Mouse (Mus musculus) right cerebral cortex, postnatal 10 days (tissue): Measurements from ENCODE around the gene Ppm1m.

Experiments used
- DNase-seq, 2 experiments: peaks; one replicate each; pipeline ENCODE4 v3.0.0; 2021; ENCODE audit warnings: low spot score in 2 of 2

Gene Ppm1m

DNA sequence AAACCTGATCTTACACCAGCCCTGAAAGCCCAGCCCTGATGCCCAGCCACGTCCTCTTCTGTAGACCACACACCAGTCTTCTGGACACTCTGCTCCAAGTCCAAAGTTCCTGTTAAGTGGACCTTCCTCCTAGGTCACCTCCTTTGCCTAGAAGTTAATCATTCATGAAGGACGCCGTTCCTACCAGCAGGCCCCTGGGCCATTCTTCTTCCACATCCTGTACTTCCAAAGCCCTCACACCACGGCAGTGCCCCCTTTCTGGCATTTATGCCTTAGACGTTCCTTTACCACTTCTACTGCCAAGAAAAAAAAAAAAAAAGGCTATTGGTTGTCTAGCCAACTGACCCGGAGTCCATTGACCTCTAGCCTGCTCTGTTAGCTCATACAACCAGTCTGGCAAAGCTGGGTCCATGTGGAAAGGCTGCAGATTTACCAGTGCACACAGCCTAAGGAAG, 41.5 kb downstream of the Ppm1m start, which contains the start of gene Glyctk:
Gene Glyctk (minus strand): TSS at position 102 of the 455 bp plus-strand sequence.
- DNase-seq = no peak

DNA sequence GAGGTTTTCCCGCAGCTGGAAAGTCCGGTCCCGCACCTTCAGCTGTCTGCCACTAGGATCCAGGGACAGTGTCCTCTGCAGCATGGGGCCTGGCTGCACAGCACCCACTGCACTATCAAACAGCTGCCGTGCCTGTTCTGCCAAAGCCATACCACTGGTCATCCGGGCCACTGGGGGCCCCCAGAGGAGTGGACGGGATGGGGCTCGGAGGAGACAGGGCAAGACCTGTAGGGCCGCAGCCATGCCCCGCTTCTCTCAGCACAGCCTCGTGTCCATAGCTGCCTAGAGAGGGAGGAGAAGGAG, 42.0 kb downstream of the Ppm1m start:
- no peak for DNase-seq

DNA sequence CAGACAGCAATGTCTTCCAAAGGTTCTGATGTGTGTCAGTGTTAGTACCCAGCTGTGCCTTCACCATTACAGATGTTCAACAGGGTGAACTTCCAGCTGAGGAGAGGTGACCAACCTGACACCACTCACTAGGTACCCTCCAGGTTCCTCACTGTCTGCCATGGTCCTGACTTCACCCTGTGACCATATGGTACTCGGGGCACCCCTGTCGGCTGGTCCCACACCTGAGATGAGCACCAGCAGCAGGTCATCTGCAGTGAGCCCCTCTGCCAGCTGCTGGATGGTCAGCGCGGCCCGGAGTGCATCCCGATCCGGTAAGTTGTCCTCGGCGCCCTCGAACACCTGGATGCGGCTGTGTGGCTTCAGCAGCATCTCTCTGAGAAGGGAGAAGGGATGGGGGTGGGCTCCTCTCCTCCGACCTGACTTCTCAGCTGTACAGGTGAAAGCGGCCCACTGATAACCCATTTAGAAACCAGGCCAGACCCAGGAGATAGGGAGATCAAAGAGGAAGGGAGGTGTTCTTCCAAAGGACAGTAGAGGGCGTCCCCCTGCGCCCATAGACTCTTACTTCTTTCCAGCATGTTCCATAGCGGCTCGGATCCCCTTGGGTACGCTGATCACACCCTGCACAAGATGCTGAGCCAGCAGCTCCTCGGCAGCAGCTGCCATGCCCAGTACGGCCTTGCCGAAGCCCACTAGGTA, 42.5 kb downstream of the Ppm1m start:
- no peak for DNase-seq

DNA sequence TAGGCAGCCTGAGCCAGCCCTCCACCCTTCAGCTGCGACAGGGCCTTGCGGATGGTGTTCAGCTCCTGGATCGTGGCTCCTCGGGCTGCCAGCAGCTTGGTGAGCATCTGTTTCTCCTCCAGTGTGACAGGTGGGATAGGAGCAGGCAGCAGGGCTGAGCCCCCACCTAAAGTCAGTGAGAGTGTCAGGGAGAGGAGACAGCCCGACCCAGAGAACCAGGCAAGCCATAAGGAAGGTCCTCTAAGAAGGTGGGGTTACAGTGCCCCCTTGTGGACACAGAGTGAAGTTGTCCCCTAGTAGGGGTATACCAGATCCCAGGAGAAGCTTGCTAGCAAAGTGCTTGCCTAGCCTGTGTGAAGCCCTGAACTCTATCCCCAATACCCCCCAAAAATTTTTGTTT, 43.1 kb downstream of the Ppm1m start:
- DNase-seq = peak; percentile 76 to 82

DNA sequence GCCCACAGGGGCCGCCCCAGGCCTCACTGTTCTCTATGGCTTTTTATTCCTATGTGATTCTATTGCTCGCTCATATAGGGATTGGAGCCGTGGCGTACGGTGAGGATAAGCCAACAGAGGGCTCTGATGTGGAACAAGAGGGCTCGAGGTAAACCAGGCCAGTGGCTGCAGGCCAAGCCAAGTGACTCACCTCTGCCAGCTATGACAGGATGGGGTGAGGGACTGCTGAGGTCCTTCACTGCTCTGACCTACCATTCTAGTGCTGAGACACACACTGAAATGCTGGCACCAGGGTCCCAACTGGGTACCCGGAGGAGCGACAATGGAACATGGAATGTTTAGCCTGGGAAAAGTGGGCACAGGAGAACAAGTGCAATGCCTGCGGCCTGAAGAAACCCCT, 45.4 kb downstream of the Ppm1m start:
- no peak for DNase-seq

DNA sequence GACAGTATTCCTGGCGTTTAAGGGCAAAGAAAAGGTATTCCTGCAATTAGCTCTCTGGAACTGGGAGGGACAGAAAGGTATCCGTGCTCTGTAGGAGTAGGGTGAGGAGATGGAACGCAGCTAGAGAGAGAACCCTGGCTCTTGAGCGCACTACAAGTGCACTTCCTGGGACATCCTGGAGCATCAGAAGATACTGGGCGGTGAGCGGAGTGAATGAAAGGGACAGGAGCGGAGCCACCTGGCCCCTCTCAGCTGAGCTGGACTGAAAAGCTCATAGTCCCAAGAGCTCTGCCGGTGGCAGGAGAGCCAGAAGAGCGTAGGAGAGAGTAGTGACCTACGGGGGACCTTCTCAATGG, 50.2 kb downstream of the Ppm1m start:
- no peak for DNase-seq

DNA sequence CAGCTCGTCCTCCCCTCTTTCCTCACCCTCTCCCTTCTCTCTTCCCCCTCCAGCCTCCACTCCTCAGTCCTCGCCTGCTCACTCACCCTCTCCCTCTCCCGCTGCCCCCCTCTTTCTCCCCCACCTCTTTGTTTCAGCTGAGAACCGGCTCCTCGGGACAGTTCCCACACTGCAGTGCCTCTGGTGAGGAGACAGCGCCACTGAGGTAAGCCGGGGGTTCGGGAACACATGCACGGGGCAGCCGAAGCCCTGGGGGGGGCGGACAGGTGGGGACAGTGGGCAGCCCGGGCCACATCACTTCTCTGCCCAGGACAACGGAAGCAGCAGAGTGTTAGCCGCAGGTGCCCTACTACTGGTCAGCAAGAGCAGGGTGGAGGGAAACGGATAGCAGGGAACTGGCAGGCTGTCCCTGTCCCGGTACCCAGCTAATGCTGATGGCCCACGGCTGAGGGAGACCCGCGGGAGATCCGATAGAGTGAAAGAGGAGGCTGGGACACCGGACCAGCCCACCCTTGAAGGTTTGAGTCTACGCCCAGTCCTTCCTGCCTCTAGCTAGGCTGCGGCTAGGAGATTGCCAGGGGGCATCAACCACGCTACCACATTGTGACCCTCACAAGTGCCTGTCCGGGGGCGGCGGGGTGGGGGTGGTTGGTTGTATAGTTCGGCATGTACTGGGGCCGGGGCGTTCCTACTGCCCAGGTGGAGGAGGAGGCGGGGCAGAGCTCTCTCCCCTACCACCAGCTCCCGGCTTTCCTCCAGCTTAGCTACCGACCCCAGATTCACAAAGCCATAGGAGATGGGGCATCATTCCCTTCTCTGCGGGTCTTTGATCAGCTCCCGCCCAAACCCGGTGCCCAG, 50.8 kb downstream of the Ppm1m start:
- DNase-seq = peak in 1 of 2 experiments; percentile 35

DNA sequence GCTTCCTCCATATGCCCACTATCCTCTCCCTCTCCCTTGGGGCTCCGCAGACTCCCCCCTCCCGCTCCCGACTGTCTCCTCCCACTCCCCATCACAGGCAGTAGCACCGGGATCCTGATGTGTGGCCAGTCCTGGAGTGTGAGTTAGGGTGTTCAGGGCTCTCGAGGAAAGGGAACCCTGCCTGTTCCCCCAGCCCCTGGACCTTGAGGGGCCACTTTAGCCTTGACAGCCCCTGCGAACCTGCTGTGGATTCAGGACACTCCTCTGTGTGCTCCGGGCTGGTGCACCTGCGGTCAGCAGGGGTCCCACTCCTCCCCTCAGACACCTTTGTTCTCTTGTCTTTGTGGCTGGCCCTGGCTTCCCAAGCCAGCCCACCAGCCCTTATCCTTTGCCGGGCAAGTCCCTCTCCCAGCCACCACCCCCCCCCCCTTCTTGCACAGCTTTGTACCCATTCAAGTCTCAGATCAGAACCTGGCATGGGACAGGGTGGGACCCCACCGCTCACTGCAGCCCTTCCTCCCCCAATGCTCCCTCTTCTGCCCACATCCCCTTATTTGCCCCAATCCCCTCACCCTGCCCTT, 51.6 kb downstream of the Ppm1m start:
- DNase-seq = no peak

DNA sequence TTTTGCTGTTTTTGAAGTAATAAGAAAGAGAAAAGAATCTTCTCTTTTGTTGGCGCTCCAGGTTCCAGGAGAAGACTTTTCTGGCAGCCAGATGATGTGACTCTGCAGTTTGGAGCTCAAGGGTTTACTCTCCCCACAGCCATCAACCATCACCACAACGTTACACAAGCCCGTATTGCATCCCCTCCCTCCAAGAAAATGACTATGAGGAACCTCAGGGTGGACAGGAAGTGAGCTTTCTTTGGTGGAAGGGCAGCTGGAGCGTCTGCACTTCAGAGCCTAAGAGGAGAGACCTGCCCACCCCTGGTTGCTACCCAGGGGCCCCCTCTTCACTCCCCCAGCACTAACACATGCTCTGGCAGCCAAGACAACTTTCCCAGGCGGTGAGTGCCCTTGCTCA, 52.3 kb downstream of the Ppm1m start:
- no peak for DNase-seq

DNA sequence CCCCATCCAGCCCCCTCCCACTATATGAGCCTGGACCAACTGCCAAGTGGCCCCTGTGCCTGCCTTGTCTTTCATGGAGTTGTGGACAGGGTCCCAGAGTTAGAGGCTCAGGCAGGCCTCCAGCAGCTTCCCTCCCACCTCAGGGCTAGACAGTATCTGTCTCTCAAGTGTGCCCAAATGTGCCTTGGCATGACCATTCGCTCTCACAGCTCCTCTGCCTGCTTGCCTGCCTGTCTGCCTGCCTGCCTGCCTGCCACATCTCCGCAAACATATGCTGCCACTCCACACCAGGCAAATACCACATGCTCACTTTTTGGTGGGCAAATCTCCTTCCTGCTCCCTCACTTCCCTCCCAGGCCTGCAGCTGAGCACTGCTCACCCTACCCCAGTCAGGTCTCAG, 54.0 kb downstream of the Ppm1m start:
- no peak for DNase-seq
